Mouse (Mus musculus) liver, adult 2 months (tissue): ENCODE results near the gene 9430038I01Rik.

Experiments used
- CTCF ChIP-seq: fragments of 200-500 bp; IDR thresholded peaks from 2 replicates; pipeline ENCODE4 v1.5.1; 2011; ENCODE audit warnings: low read depth, low read length, control low read depth
- POLR2A ChIP-seq: fragments of 200-500 bp; IDR thresholded peaks from 2 replicates; pipeline ENCODE4 v1.6.1; 2011; ENCODE audit warnings: low read length, control low read depth; ENCODE audit not compliant: insufficient read depth; ENCODE audit errors: extremely low read depth

DNA sequence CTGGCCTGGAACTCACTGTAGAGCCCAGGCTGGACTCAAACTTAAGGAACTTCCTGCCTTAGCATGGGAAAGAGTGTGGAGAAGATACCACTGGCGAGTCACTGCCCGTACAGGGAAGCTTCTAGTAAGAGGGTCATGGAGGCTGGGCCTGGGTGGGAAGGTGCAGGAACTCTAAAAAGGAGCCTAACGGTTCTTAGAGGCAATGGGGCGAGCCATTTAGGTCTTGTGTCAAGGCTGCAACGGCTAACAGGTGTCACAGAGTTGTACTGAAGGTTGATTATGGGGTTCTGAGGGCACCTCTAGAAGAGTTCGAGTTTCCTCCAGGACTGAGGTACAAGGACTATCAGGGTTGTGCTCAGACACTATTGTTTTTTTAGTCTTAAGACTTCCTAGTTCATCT lies 26.3 kb upstream of the 9430038I01Rik start:
- TF ChIP-seq CTCF (no peak), POLR2A (no peak)
